Mouse (Mus musculus) hindbrain, embryonic 10.5 days (tissue): ENCODE data around the gene Ubr3. TPM values are rescaled to one million over a fixed set of nuclear protein-coding genes. Genes with fewer than 3 reads are reported as not detected.

Source experiments
- DNase-seq: peaks from one replicate; pipeline ENCODE4 v3.0.0-alpha.2; 2017; ENCODE audit warnings: low spot score
- H3K27ac ChIP-seq: fragments of 300-500 bp; sonication (generic); 2 replicates; pipeline ENCODE4 v1.5.1; 2016; ENCODE audit warnings: mild to moderate bottlenecking, moderate library complexity
- H3K27me3 ChIP-seq: fragments of 300-500 bp; sonication (generic); 2 replicates; pipeline ENCODE4 v1.6.1; 2016; ENCODE audit warnings: mild to moderate bottlenecking; ENCODE audit not compliant: poor library complexity, insufficient read depth, severe bottlenecking
- H3K36me3 ChIP-seq: fragments of 300-500 bp; sonication (generic); 2 replicates; pipeline ENCODE4 v1.6.1; 2016; ENCODE audit warnings: mild to moderate bottlenecking, moderate library complexity
- H3K4me1 ChIP-seq: fragments of 300-500 bp; sonication (generic); replicated peaks from 2 replicates; pipeline ENCODE4 v1.6.1; 2016; ENCODE audit warnings: mild to moderate bottlenecking
- H3K4me3 ChIP-seq: fragments of 300-500 bp; sonication (generic); 2 replicates; pipeline ENCODE4 v1.5.1; 2016; ENCODE audit warnings: mild to moderate bottlenecking, moderate library complexity
- H3K9me3 ChIP-seq: fragments of 300-500 bp; sonication (generic); 2 replicates; pipeline ENCODE4 v1.6.1; 2016; ENCODE audit warnings: mild to moderate bottlenecking, moderate library complexity
- WGBS: fragments of 180-500 bp; shearing (Covaris S2); methylation state at CpG from one replicate; pipeline ENCODE4 v1.1.7; 2016; 5-methylcytosine and 5-hydroxymethylcytosine counted together
- polyA plus RNA-seq: library from polyadenylated mRNA; unstranded; fragments of >200 nt; fragmentation: Nextera tagmentation; extraction: Ambion mirVana; gene quantifications from 2 replicates; pipeline ENCODE4 v1.2.1, GENCODE M21; 2016

The Ubr3 gene
- polyA plus RNA-seq, 1 experiment from 2014 or later, result 10.9 TPM

DNA sequence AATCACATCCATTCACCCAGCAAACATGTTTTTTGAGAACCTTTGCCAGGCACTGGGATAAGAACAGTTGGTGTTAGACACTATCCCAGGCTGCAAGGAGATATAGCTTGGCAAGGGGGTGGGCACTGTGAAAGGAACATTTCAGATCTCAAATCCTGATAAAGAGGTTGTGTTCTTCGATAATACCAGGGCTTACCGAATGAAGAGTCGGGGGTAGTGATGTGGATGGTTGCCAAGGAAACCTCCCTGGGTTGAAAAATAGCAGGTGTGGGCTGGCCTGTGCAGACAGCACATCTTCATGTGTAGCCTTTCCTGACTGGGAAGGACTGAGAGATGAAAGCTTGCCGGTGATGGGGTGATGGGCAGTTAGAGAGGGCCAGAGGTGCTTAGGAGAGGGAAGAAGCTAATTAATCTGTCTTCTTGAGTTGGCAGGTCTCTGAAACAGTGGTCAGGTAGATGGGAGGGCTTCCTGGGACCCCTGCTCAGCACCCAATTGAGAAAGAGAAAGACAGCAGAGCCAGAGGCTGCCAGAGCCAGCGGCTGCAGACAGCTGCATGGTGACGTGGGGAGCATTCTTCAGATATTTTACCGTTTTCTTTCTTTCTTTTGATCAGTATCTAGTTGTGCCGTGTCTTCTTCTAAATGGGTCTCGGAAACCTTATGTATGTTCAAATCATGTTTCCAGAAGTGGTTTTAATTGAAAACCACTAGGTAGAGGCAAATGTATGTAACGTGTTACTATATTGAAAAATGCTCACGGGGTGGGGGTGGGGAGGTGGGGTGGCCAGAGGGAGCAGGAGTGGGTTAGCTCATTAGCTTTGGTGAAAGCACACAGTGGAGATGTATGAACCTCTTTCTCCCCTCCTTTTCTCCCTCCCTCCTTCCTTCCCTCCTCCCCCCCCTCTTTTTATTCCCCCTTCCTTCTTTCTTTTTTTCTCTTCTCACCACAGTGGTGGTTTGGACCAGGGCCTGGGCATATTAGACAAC lies 163.6 kb downstream of the Ubr3 start:
- no peaks in the 10 kb centered on the region for H3K27me3 ChIP-seq
- WGBS, result 53% methylated on average over 11 of the region's 11 CpGs
- H3K9me3 ChIP-seq, result no peaks in the 10 kb centered on the region
- no peak overlapping the region for H3K27ac ChIP-seq
- peaks cover 18% of the 10 kb centered on the region for H3K4me1 ChIP-seq
- no peaks in the 10 kb centered on the region for H3K36me3 ChIP-seq
- H3K4me3 ChIP-seq, result no peak overlapping the region
- DNase-seq, result no peak

DNA sequence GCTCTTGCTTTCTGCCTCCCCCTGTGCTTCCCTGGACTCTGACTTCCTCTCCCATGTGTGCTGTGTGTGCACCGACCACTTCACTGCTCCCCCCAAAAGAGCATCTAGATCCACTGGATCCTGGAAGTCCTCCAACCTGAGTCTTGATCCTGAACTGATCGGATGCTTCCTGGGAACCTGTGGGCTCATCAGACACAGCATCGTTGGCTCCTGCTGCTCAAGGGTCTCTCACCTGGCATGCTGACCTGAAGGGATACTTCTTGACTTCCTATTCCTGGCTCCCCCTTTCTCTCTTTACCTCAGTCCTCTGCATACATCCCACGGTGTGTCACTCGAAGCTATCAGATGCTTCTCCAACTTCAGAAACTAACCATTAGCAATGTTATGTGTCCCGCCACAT lies 168.1 kb downstream of the Ubr3 start:
- no peak for DNase-seq
- Histone ChIP-seq H3K9me3 (no peaks in the 10 kb centered on the region), H3K27ac (no peak overlapping the region), H3K27me3 (no peaks in the 10 kb centered on the region), H3K4me3 (no peak overlapping the region), H3K4me1 (peaks cover 26% of the 10 kb centered on the region), H3K36me3 (no peaks in the 10 kb centered on the region)
- 85% methylated on average over 6 of the region's 6 CpGs for WGBS

GRCm38 (mm10) chr2:70065729-70066300 lies 168.8 kb downstream of the Ubr3 start:
- no peaks in the 10 kb centered on the region for H3K36me3 ChIP-seq
- H3K27me3 ChIP-seq, result no peaks in the 10 kb centered on the region
- no peaks in the 10 kb centered on the region for H3K9me3 ChIP-seq
- H3K4me1 ChIP-seq, result peaks cover 19% of the 10 kb centered on the region
- H3K4me3 ChIP-seq, result no peak overlapping the region
- DNase-seq, result no peak
- WGBS, result 48% methylated on average over 7 of the region's 7 CpGs
- H3K27ac ChIP-seq, result peak overlapping the region; percentile 70

- Histone ChIP-seq H3K27ac (peak overlapping the region; percentile 70; the same call in 1 of the 2 replicates), H3K9me3 (no peaks in the 10 kb centered on the region), H3K36me3 (no peaks in the 10 kb centered on the region), H3K27me3 (no peaks in the 10 kb centered on the region), H3K4me3 (no peak overlapping the region), H3K4me1 (peaks cover 19% of the 10 kb centered on the region)
- WGBS, result 80% methylated on average over 6 of the region's 6 CpGs
- DNase-seq, result no peak
These were observed 169.4 kb downstream of the Ubr3 start for GRCm38 (mm10) chr2:70066338-70067022.

DNA sequence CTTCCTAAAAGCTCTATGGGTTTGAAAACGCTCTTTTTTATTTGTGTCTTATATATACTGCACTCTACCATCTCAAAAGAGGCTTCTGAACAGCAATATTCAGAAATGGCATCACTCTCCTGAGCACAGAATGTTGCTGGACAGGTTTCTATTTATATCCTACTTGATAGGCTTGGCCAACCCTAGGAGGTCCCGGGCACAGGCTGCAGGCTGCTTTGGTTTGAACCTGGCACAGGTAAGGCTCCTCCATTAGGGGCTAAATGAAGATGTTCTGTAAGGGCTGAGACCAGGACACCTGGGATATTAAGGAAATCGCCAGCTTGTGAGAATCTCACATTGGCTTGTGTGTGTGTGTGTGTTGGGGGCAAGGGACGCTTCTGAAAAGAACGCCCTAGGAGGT lies 172.8 kb downstream of the Ubr3 start:
- Histone ChIP-seq H3K27me3 (no peaks in the 10 kb centered on the region), H3K4me1 (peaks cover 16% of the 10 kb centered on the region), H3K9me3 (no peaks in the 10 kb centered on the region), H3K4me3 (no peak overlapping the region), H3K27ac (no peak overlapping the region), H3K36me3 (no peaks in the 10 kb centered on the region)
- 88% methylated on average over 5 of the region's 5 CpGs for WGBS
- DNase-seq, result no peak

Other genes with a start within 250 kb of the Ubr3 start
- gene Klhl41, start 227.1 kb upstream of the Ubr3 start, polyA plus RNA-seq, result 0.29 TPM in 2 replicates
- 14.5 and 17.7 TPM in 2 replicates for gene Fastkd1, start 183.7 kb upstream of the Ubr3 start, polyA plus RNA-seq
- 78.0 and 128 TPM in 2 replicates for gene Ppig, start 174.7 kb upstream of the Ubr3 start, polyA plus RNA-seq
- gene Ccdc173, start 107.7 kb upstream of the Ubr3 start, polyA plus RNA-seq, result 3.0 and 4.0 TPM in 2 replicates
- gene Phospho2, start 107.6 kb upstream of the Ubr3 start, polyA plus RNA-seq, result 28.3 and 30.4 TPM in 2 replicates
- gene Klhl23, start 75.3 kb upstream of the Ubr3 start, polyA plus RNA-seq, result 23.1 and 23.2 TPM in 2 replicates
- gene Ssb, start 35.7 kb upstream of the Ubr3 start, polyA plus RNA-seq, result 215 and 355 TPM in 2 replicates
- gene Mettl5, start 11.6 kb upstream of the Ubr3 start, polyA plus RNA-seq, result 39.0 and 45.9 TPM in 2 replicates
- gene Myo3b, start 141.9 kb downstream of the Ubr3 start, polyA plus RNA-seq, result not detected in 2 replicates